Mouse (Mus musculus) lung, postnatal 4 days (tissue): Measurements from ENCODE around the gene Dock7.
A peak's percentile ranks its signal among the peaks of the same experiment; 100 is the strongest.

ENCODE experiments used
- DNase-seq, 2 experiments: peaks; one replicate each; pipeline ENCODE4 v3.0.0; 2021

The Dock7 gene

DNA sequence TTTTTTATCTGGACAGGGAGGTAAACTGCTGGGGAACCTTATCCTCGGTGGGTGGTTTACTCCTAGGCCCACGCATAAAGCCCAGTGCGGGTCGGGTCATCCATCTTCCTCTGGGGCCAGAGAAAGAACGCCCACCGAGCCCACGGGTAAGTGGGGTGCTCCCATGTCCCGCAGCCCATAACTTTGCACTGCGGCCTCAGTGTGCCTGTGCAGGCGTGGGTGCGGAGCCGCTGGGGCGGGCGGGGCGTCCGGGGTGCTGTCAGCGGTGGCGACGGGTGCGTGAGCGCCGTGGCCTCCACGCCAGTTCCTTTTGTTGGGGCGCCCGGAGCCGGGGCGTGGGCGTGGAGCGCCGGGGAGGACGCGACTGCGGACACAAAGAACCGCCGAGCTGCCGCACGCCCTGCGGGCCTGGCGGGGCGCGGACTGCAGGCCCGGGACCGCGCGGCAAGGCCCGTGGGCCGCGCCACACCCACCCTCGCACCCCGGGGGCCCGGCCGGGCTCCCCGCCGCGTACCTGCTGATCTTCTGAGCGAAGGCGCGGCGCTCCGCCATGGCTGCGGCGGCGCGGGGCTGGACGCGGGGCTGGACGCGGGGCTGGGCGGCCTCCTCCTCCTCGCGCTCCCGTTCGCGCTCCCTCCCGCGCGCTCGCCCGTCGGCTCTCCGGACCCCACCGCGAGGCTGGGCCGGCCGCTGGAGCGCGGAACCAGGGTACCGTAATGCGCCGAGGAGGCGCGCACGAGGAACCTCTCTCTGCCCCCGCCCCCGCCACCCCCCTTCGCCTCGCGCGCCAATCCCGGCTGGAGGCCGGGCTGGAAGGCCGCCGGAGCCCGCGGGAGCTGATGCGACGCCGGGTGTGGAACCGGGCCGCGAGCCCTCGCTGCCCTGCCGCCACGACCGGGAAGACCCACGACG is at the start of gene Dock7:
Dock7 (minus strand) TSS at position 705 of the 912 bp plus-strand sequence.
- DNase-seq, result peak; percentile 89 to 92

DNA sequence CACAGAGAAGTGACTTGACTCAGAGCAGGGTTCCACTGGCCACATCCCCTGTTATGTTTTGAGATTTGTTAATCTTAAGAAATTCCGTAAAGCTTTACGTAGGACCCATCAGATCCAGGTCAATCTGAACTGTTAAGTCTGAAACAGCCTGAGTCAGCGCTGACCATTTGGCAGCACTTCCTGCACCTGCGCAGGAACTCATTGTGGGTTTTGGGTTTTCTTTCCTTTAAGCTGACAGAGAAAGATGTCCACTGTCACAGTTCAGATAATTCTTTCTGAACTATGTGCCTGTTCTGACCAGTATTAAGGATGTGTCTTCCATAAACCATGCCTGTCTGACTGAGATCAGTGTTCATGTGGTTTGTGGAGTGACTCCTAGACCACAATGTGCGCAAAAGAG is 48.2 kb upstream of the Dock7 start:
- DNase-seq, result no peak

DNA sequence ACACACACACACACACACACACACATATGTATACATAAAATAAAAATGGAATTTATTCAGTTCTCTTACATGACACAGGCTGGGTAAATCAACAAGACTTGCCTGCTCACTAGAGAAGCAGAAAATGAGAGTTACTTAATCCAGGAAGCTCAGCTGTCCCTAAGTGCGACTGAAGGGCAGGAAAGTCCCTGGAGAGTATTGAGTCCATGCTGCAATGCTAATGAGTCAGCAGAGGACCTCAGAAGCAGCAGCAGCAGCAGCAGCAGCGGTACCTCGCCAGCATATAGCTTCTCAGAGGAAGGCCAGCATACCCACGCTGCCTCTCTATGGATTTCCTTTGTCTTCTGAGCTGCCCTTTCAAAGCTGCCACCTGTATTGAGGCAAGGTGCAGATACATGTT is 42.8 kb upstream of the Dock7 start:
- peak; percentile 35 to 41 for DNase-seq

DNA sequence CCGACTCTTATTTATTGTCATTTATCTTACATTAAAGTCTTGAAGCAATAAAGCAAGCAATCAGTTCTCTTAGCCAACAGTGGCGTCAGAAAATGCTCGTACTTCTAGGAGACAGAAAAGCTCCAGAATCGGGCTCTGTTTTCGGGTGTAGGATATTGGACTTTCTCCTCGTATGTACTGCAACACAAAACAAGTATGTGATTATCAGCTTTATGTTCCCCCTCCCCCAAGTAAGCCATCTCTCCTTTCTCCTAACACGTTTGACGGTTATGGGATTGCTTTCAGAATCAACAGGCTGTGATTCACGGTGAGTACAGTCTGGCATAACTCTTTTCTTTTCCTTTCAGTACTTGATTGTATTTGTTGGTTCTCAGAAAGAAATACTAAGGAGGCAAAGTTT is 42.3 kb upstream of the Dock7 start:
- DNase-seq, result no peak

DNA sequence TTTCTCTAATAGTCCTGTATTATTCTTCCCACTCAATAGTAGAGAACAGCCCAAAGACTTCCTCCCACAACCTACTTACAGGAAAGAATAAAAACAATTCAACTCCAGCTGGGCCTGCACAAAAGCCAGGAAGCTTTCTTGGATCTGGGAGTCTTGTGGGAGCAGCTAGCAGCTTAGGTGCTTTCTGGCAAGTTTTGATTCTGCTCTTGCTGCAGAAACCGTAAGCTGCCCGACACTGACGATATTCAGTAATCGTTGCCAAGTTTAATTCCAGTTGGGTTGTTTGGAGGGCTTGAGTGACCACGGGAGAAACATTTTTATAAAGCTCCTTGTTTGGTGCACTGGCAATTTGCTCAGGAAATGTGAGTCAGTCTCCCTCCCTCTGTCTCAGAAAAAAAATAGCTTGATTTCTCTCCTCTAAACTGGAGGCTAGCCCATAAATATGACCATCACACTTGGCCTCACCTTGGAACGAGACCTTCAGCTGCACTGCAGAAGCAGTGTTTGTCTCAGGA is 40.8 kb upstream of the Dock7 start:
- DNase-seq, result no peak

DNA sequence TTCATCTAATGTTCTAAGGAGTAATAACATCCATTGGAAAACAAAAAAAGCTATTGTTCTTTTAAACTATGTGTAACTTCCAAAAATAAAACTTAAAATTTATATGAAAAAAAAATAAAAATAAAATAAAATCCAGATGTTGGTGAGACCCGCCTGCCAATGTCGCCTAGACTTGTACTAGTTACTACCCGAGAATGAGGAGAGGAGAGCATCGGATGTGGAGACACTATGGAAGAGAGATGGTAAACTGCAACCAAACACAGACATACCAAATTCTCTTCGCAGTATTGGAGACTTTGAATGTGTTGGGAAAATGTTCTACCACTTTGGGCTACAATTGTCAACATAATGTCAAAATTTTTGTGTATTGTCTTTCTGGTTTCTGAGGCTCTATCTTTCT is 40.2 kb upstream of the Dock7 start:
- no peak for DNase-seq

DNA sequence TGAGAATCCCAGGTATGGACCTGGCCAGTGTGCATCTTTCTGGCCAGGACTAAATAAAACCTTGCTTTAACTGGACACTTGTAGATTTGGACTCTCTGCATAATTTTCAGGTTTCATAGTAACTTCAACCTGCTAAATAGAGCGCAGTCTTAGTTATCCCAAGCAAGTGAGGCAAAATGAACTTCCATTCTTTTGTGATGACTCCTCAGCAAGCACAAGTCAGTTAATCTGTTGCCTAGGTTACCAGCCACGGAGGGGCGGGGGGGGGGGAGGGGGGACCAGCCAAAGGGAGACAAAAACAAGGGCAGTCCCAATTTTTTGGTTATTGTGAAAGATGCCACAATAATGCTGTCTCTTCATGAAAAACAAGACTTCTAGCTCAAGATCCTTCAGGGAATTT is 39.7 kb upstream of the Dock7 start:
- no peak for DNase-seq

DNA sequence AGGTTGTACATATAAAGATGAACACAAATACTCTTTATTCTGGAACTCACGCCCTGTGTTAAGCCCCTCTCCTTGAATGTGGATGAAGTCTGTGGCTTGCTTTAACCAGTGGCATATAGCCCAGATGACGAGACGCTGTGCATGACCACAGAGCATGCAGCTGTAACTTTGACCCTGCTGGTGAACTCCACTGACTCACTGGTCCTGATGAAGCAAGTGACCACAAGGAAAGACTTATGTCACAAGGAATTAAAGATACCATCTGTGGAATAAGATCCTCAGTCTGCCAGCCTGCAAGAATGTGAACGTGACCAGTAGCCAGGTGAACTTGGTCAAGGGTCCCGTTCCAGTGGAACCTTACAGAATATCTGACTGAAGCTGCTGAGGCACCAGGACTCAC is 37.8 kb upstream of the Dock7 start:
- no peak for DNase-seq

DNA sequence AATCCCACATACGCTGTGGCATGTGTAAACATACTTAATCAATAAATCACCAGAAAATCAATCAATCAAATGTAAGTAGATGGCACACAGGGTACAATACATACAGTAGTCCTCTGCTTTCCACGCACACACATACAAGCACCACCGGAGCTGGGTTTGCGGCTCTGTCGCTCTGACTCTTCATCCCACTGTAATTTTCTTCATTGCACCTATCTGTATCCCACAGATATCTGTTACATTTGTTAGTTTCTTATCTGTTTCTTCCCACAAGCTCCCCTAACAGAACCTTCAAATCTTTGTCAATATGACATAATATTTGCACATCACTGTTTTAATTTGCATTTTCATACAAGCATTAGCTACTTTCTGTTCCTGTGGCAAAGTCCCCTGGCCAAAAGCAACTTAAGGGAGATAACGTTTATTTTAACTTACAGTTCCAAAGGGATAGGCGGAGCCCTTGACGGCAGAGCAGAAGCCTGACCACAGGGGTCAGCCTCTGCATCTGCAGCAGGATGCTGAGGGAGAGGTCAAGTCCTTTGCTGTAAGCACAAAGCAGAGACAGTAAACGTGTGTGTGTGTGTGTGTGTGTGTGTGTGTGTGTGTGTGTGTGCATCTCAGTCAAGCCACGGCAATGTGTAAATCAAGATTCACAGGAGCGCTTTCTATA is 36.1 kb upstream of the Dock7 start:
- no peak for DNase-seq

DNA sequence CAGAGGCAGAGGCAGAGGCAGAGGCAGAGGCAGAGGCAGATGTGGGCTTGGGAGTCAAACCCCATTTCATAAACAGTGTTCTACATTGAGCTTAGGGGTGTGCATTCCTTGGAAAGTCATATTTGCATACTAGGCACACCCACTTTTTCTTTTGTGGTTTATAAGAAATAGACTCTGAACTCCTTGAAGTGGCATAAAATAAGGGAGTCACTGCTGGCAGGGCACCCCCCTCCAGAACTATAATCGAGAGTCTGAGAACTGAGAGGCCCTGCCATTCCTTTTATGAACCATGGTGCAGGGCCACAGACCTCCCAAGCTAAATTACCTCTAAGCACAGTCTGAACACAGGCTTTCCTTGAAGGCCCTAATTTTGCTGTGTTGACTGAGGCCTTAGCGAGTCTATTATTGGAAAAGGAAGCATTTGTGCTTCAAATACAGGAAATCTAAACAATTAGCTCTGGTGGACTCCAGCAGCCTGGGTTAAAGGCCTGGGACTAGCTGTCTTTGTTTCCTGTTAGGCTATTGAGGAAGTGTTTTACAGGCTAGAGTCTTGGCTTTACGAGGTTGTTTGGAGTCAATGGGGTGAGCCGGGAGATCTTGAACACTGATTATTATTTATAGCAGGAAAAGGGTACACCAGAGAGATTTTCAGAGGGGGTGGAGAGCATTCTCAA is 31.3 kb upstream of the Dock7 start:
- no peak for DNase-seq

DNA sequence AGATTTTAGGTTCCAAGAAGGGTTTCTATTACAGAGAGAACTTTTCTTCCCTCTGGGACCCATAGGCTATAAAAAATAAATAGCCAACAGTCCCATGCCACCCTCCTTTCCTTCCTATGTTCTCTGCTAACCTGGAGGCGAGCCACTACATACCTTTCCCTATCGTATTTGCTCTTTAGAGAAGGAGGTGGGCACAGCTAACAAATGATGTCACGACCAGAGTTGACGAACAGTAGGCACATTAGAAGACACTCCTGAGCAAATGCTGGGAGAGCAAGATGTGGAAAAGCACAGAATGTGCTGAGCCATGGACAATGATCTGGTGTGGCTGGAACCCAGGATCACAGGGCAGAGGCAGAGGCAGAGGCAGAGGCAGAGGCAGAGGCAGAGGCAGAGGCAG is 30.7 kb upstream of the Dock7 start:
- no peak for DNase-seq

DNA sequence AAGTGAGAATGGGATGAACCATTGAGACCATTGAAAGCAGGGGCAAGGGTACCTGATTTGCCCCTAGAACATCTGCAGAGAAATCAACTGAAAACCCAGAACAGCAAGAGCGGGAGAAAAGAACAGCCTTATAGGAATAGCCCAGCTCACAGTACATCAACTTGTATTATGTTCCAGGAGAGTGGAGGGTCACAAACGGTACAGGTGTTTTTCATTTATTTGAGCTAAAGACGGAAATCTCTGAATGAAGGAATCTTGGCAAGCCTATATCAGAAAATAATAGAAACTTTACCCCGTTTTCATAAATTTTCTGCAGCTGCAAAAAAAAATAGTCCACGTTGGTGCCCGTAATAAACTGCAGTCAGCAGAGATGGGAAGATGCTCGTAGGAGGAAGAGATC is 22.6 kb upstream of the Dock7 start:
- DNase-seq, result no peak

DNA sequence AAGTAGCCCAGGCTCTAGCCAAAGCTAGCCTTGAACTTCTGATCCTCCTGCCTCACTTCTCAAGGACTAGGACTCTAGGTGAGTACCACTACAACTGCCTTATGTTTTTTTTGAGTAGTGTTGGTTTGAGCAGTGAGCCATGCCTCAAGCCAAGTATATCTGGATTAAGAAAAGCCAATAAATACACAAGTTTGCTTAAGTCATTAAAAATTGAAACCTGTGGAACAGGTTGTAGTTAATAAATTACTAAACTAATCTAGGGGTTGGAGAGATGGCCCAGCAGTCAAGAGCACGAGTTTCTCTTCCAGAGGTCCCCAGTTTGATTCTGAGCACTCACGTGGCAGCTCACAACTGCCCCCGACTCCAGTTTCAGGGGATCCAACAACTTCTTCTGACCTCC is 20.9 kb upstream of the Dock7 start:
- no peak for DNase-seq

DNA sequence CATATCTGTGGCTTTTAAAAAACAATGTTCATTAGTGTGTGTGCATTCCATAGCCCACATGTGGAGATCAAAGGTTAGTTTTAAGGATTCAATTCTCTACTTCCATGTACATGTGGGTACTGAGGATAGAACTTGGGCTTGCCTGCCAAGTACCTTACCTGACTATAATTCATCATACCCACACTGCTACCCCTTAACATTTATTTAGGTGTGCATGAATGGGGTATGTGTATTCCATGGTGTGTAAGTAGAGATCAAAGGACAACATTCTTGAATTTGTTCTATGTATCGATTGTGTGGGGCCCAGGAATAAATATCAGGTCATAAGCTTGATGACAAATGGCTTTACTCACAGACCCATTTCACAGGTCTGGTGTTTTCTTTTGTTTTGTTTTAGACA is 20.5 kb upstream of the Dock7 start:
- no peak for DNase-seq

DNA sequence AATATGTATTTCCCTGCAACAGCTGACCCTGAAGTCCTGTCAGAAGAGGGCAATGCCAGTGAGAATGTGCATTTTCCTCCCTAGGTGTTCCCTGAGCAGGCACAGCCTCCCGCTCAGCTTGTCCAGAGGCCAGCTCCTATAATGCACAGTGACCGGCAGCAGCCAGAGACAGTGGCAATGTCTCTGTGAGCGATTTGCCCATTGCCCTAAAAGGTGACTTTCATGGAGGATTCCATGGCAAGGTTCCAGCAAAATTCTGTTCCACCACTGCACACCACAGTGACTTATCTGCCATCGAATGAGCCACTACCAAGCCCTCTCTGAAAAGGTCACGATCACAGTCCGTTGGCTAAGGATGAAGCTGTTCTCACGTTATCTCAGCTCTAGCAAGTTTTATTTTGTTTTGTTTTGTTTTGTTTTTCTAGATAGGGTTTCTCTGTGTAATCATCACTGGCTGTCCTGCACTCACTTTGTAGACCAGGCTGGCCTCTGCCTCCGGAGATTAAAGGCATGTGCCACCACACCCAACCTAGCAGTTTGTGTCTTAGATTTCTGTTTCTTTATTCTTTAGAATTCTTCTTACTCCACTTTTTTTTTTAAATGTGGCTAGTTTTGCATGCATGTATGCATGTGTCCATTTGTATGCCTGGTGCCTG is 17.4 kb upstream of the Dock7 start:
- DNase-seq, result no peak

DNA sequence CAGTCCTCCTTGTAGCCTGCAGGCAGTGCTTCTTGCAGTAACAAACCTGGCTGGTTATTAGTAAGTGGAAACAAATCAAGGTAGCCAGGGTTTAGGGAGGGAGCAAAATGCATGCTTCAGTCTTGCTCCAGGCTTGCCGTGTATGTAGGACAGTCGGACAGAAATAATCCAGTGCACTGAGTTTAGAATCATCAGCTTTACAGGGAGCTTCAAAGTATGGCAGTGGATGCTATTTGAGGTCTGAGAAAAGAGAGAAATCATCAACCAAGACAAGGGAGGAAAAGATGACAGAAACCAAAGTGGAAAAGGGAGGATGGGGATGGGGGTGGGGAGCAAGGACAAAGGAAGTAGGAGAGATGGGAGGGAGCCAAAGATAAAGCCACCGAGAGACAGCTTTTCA is 13.8 kb upstream of the Dock7 start:
- no peak for DNase-seq

DNA sequence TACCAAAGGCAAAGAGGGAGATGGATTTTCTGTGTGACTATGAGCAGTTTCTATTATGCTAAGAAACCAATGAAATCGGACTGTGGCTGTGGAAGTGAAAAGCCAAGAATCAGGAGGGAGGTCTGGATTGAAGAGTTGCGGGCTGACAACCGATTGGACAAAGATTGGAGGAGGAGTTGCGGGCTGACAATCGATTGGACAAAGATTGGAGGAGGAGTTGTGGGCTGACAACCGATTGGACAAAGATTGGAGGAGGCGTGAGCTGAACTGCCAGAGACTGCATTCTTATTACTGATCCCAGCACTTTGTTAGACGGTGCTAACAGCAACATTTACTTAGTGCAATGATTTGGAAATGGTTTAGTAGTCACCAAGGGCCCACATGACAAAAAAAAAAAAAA is 12.6 kb upstream of the Dock7 start:
- DNase-seq, result no peak

DNA sequence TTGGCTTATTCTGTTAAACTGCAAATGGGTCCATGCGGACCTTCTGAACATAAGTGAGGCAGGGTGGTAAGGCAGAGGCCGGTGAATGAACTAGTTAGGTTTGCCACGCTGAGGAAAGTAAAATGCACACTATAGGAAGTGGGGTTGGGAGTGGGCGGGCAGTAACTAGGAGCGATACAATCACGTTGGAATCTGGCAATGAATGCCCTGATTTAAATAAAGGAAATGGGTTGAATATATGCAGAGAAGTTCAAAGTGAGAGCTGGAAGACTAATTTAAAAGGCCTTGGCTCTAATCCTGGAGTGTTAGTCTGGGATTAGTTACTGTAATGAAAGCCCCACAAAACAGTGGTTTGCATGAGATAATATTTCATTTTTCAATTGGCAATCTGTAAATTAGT is 12.0 kb upstream of the Dock7 start:
- no peak for DNase-seq

DNA sequence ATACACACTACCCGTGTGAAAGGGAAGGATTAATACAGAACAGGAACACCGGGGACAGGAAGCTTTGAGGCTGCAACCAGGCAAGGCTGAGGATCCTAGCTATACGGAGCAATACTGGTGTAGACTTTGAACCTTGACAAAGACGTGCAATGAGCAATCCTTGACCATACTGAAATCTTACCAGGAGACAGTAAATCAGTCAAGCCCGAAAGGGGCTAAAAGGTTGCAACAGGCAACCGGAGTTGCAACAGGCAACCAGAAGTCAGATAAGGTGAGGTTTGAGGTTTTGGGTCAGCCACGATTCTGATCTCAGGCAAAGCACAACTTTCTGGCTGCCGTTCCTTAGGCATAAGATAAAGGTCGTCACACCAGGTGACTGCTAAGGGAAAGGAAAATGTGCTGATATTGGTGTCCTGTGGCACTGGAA is 10.5 kb upstream of the Dock7 start:
- no peak for DNase-seq

DNA sequence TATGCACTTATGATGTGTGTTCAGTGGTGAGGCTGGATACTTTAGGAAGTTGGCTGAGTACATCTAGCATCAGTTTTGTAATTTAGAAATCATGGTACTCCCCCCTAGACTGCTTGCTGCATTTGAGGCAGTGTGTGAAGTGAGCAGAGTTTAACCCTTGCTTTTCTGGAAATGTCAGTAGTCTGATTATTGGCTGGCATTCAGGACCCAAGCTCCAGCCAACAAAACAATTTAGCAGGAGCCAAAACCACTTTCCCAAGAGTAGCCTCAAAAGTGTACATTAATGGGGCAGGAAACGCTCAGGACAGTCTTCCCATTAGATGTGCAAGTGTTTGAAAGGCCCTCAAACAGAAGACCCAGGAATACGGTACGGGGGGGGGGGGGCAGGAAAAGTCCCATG is 2.8 kb upstream of the Dock7 start:
- DNase-seq, result no peak

DNA sequence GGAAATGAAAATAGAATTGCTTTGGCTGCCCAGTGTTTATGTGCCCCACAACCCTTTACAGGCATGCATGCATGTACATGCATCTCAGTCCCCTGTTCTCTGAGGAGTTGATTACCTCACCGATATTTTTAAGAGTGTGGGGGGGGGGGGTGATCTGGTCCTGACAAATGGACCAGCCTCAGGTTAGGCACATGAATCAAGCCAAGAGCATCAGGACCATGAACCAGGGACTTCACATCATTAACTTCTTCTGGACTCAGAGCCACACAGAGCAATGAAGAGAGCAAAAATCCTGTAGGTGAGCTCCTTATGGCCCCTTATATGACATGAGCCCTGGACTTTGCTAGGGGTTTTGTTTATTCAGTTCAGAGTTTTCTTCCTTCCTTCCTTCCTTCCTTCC is 2.1 kb upstream of the Dock7 start:
- no peak for DNase-seq

DNA sequence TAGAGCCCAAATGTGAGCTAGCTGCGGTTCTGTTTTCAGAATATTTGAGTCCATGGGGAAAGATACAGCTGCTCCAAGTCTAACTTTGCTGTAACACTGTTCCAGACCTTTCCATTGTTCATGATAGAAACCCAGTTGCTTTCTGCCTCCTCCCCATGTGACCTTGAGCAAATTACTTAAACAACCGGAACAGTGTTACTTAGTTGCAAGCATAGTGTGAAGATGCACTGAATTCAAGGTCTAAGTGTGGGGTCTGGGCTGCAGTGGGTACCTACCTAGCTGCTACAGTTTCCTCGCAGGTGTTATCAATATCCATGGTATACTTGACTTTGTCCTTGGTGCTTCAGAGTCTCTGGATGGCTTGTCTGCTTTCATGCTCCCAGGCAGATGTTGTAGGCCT is 1.3 kb upstream of the Dock7 start:
- DNase-seq, result no peak

DNA sequence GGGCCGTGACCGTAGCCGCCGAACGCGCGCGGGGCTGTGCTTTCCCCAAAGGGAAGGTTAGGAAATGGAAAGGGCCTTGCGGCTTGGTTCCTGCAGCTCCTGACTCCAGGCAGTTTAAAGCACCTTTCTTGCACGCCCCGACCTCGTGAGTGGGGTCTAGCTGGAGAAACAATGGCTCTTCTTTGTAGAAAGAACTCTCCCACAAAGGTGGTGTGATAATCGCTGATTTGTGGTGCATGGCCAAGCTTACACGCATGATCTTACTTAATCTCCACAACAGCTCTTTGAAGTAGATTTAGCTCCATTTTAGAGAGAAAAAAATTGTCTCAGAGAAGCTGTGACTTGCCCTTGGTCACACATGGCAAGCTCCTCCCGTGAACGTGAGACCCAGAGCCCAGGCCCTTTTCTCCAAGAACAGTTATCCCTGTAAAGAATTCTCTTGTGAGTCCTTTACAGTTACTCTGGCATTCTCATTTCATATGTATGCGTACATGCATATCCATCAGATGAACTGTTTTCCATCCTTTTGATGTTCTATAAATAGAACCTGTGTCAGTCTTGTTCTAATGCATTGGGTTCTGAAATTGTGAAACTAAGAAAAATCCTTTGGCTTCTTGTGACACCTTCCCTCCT is 524 bp upstream of the Dock7 start:
- DNase-seq, result no peak
